Mouse (Mus musculus): ENCODE measurements around the gene Mospd2. TPM values are rescaled to one million over a fixed set of nuclear protein-coding genes. Genes with fewer than 3 reads are reported as not detected.

Gene Mospd2
- polyA plus RNA-seq, 1 experiment from 2014 or later = 16.8 TPM

- no peak overlapping the region for H3K4me2 ChIP-seq
- H3K27me3 ChIP-seq (ENCODE audit: control insufficient read depth, insufficient read depth, low read length) = no peaks in the 10 kb centered on the region
- ATAC-seq (ENCODE audit: low FRiP score) (no peak), DNase-seq (ENCODE audit: low spot score, missing footprints) (no peak)
- 93% methylated on average over 5 of the region's 5 CpGs for WGBS
- H3K9ac ChIP-seq (ENCODE audit: low read length) = no peak overlapping the region
- H3K36me3 ChIP-seq (ENCODE audit: control insufficient read depth, insufficient read depth, low read length) = no peaks in the 10 kb centered on the region
- no peak overlapping the region for H3K4me3 ChIP-seq (ENCODE audit: low read depth, low read length)
- no peaks in the 10 kb centered on the region for H3K9me3 ChIP-seq (ENCODE audit: control insufficient read depth, low read length)
- no peak overlapping the region for H3K27ac ChIP-seq (ENCODE audit: low read depth, low read length)
- H3K4me1 ChIP-seq (ENCODE audit: control insufficient read depth, insufficient read depth, low read length) = no peaks in the 10 kb centered on the region
These were observed 38.6 kb downstream of the Mospd2 start for GRCm38 (mm10) chrX:164941540-164941939.

- no peak overlapping the region for H3K4me2 ChIP-seq
- no peaks in the 10 kb centered on the region for H3K4me1 ChIP-seq (ENCODE audit: control insufficient read depth, insufficient read depth, low read length)
- 72% methylated on average over 3 of the region's 3 CpGs for WGBS
- H3K36me3 ChIP-seq (ENCODE audit: control insufficient read depth, insufficient read depth, low read length) = no peaks in the 10 kb centered on the region
- no peak for DNase-seq (ENCODE audit: low spot score, missing footprints)
- H3K27me3 ChIP-seq (ENCODE audit: control insufficient read depth, insufficient read depth, low read length) = no peaks in the 10 kb centered on the region
- no peak for ATAC-seq (ENCODE audit: low FRiP score)
- no peak overlapping the region for H3K4me3 ChIP-seq (ENCODE audit: low read depth, low read length)
- no peak overlapping the region for H3K27ac ChIP-seq (ENCODE audit: low read depth, low read length)
- no peak overlapping the region for H3K9ac ChIP-seq (ENCODE audit: low read length)
- H3K9me3 ChIP-seq (ENCODE audit: control insufficient read depth, low read length) = no peaks in the 10 kb centered on the region
These were observed 67.2 kb downstream of the Mospd2 start for GRCm38 (mm10) chrX:164912993-164913392.

- WGBS = 75% methylated on average over 4 of the region's 4 CpGs
- H3K9ac ChIP-seq (ENCODE audit: low read length) = no peak overlapping the region
These were observed 68.0 kb downstream of the Mospd2 start for GRCm38 (mm10) chrX:164912186-164912585.

GRCm38 (mm10) chrX:164901847-164902246 lies 78.3 kb downstream of the Mospd2 start:
- Histone ChIP-seq H3K27ac (ENCODE audit: low read depth, low read length) (no peak overlapping the region), H3K27me3 (ENCODE audit: control insufficient read depth, insufficient read depth, low read length) (no peaks in the 10 kb centered on the region), H3K4me3 (ENCODE audit: low read depth, low read length) (no peak overlapping the region), H3K4me1 (ENCODE audit: control insufficient read depth, insufficient read depth, low read length) (no peaks in the 10 kb centered on the region), H3K9me3 (ENCODE audit: control insufficient read depth, low read length) (no peaks in the 10 kb centered on the region), H3K4me2 (no peak overlapping the region), H3K36me3 (ENCODE audit: control insufficient read depth, insufficient read depth, low read length) (no peaks in the 10 kb centered on the region), H3K9ac (ENCODE audit: low read length) (no peak overlapping the region)
- WGBS = 88% methylated on average over 2 of the region's 2 CpGs
- DNase-seq (ENCODE audit: low spot score, missing footprints) (no peak), ATAC-seq (ENCODE audit: low FRiP score) (no peak)

More at GRCm38 (mm10) chrX:164912186-164912585, 68.0 kb downstream of the Mospd2 start:
- no peaks in the 10 kb centered on the region for H3K9me3 ChIP-seq (ENCODE audit: control insufficient read depth, low read length)
- H3K4me1 ChIP-seq (ENCODE audit: control insufficient read depth, insufficient read depth, low read length) = no peaks in the 10 kb centered on the region
- DNase-seq (ENCODE audit: low spot score, missing footprints) (no peak), ATAC-seq (ENCODE audit: low FRiP score) (no peak)
- no peak overlapping the region for H3K27ac ChIP-seq (ENCODE audit: low read depth, low read length)
- H3K4me2 ChIP-seq = no peak overlapping the region
- no peaks in the 10 kb centered on the region for H3K36me3 ChIP-seq (ENCODE audit: control insufficient read depth, insufficient read depth, low read length)
- no peaks in the 10 kb centered on the region for H3K27me3 ChIP-seq (ENCODE audit: control insufficient read depth, insufficient read depth, low read length)
- H3K4me3 ChIP-seq (ENCODE audit: low read depth, low read length) = no peak overlapping the region

- Histone ChIP-seq H3K27me3 (ENCODE audit: control insufficient read depth, insufficient read depth, low read length) (no peaks in the 10 kb centered on the region), H3K4me3 (ENCODE audit: low read depth, low read length) (no peak overlapping the region), H3K9me3 (ENCODE audit: control insufficient read depth, low read length) (no peaks in the 10 kb centered on the region), H3K9ac (ENCODE audit: low read length) (no peak overlapping the region), H3K4me1 (ENCODE audit: control insufficient read depth, insufficient read depth, low read length) (no peaks in the 10 kb centered on the region), H3K27ac (ENCODE audit: low read depth, low read length) (no peak overlapping the region), H3K4me2 (no peak overlapping the region), H3K36me3 (ENCODE audit: control insufficient read depth, insufficient read depth, low read length) (no peaks in the 10 kb centered on the region)
- DNase-seq (ENCODE audit: low spot score, missing footprints) (no peak), ATAC-seq (ENCODE audit: low FRiP score) (no peak)
- WGBS = 70% methylated on average over 2 of the region's 2 CpGs
These were observed 80.4 kb downstream of the Mospd2 start for GRCm38 (mm10) chrX:164899805-164900204.

- Histone ChIP-seq H3K27ac (ENCODE audit: low read depth, low read length) (no peak overlapping the region), H3K4me2 (no peak overlapping the region), H3K9me3 (ENCODE audit: control insufficient read depth, low read length) (no peaks in the 10 kb centered on the region), H3K4me1 (ENCODE audit: control insufficient read depth, insufficient read depth, low read length) (no peaks in the 10 kb centered on the region), H3K9ac (ENCODE audit: low read length) (no peak overlapping the region), H3K36me3 (ENCODE audit: control insufficient read depth, insufficient read depth, low read length) (no peaks in the 10 kb centered on the region), H3K27me3 (ENCODE audit: control insufficient read depth, insufficient read depth, low read length) (no peaks in the 10 kb centered on the region), H3K4me3 (ENCODE audit: low read depth, low read length) (no peak overlapping the region)
- DNase-seq (ENCODE audit: low spot score, missing footprints) = no peak
- no peak for ATAC-seq (ENCODE audit: low FRiP score)
- 91% methylated on average over 1 of the region's 1 CpGs for WGBS
These were observed 93.9 kb downstream of the Mospd2 start for GRCm38 (mm10) chrX:164886260-164886659.

Other genes starting within 250 kb of the Mospd2 start
- gene Fancb, start 217 bp upstream of the Mospd2 start, polyA plus RNA-seq (2014; fragmentation: Nextera tagmentation; extraction: Ambion mirVana) = 9.2 and 11.7 TPM in 2 replicates
- gene Gm17604, start 24.5 kb upstream of the Mospd2 start, polyA plus RNA-seq (2014; fragmentation: Nextera tagmentation; extraction: Ambion mirVana) = not detected in 2 replicates

Measured in midbrain, embryonic 11.5 days (tissue).